Mouse (Mus musculus) kidney, adult 9 months (tissue): ENCODE results near the gene Apex1.
A peak's percentile ranks its signal among the peaks of the same experiment; 100 is the strongest.
"Not testable (repeated sequence)": the region's sequence is repeated elsewhere in the genome, so short reads cannot be mapped to it uniquely, and the experiment has no call there.

Source experiments
- DNase-seq: peaks from one replicate; pipeline ENCODE4 v3.0.0; 2022

Apex1 gene

DNA sequence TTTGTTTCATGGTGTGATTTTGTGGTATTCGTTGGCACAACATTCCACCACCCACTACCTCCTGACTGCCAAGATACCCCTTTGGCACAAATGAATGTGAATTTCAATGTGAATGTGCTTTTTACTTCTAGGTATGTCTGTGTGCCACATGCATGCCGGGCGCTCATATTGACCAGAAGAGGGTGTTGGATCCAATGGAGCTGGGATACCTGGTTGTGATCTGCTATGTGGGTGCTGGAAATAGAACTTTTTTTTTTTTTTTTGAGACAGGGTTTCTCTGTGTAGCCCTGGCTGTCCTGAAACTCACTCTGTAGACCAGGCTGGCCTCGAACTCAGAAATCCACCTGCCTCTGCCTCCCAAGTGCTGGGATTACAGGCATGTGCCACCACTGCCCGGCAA lies 48.3 kb downstream of the Apex1 start:
- not testable (repeated sequence) for DNase-seq

DNA sequence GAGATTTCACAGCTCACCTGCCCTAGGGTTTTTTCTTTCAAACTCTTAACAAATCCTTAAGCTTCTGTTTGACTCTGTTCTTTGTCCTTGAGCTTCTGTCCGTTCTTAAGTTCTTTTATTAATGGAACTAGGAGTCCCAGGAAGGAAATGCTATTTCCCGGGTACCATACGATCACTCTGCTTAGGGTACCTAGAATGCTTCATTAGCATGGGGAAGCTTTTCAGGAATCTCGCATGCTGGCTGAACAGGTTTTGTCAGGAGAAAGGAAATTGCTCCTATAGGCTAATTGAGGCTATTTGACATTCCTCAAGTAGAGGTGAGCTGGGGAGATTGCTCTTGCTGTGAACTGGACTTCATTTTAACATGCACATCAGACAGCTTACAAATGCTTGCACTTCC lies 48.9 kb downstream of the Apex1 start:
- DNase-seq, result no peak

DNA sequence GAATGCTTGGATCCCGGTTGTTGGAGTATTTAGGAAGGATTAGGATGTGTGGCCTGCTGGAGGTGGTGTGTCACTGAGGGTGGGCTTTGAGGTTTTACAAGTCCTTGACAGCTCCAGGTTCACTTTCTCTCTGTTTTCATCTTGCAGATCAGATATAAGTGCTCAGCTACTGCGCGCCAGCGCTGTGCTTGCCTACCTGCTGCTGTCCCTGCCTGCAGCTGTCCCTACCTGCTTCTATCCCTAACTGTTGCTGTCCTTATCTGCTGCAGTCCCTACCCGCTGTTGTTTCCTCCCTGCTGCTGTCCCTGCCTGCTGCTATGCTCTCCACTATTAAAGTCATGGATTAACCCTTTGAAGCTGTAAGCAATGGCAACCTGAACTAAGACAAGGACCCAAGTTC lies 50.2 kb downstream of the Apex1 start:
- no peak for DNase-seq

DNA sequence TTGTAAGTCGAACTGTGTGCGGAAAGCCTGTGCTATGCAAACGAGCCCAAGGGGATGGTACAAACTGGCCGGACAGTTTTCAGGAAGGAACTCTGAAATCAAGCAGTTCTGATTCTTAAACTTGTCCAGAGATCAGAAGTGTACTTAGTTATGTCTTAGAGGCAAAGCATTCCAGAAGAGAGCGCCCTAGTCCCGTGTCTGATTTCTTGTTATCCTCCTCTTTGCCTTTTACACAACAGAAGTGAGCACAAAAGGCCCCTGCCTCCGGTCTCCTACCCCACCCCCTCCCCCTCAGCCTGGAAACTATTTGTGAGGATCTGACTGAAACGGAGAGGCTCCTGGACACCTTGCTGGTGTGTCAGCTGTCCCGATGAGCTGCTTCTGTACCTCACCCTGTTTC lies 51.9 kb downstream of the Apex1 start:
- peak; percentile 50 for DNase-seq
